Mouse (Mus musculus) megakaryocyte, embryonic 14.5 days (primary cell): ENCODE results near the gene Kif21a. TPM values are rescaled to one million over a fixed set of nuclear protein-coding genes. Genes with fewer than 3 reads are reported as not detected.

ENCODE experiments used
- H3K27me3 ChIP-seq: replicated peaks from 2 replicates; pipeline ENCODE3; 2012; ENCODE audit warnings: inconsistent platforms
- H3K36me3 ChIP-seq: replicated peaks from 2 replicates; pipeline ENCODE3; 2012; ENCODE audit warnings: low read length, inconsistent platforms, mixed read lengths
- H3K4me1 ChIP-seq: 2 replicates; pipeline ENCODE4 v1.6.1; 2012; ENCODE audit warnings: inconsistent platforms
- H3K4me3 ChIP-seq: replicated peaks from 2 replicates; pipeline ENCODE3; 2012; ENCODE audit warnings: moderate library complexity, mild to moderate bottlenecking, inconsistent platforms
- H3K9me3 ChIP-seq: 2 replicates; pipeline ENCODE4 v1.6.1; 2012; ENCODE audit warnings: inconsistent platforms
- FLI1 ChIP-seq: IDR thresholded peaks from 2 replicates; pipeline ENCODE4 v1.6.1; 2012; ENCODE audit warnings: low read length, inconsistent platforms, mixed read lengths
- GATA1 ChIP-seq: IDR thresholded peaks from 3 replicates; pipeline ENCODE4 v1.6.1; 2012; ENCODE audit warnings: mixed read lengths, low read length, inconsistent platforms, borderline replicate concordance
- polyA plus RNA-seq: library from polyadenylated mRNA; stranded (reverse); fragments of >175 nt; gene quantifications from 2 replicates; pipeline ENCODE4 v1.2.3, GENCODE M21; 2012; ENCODE audit warnings: low replicate concordance; ENCODE audit not compliant: insufficient read depth

Gene Kif21a
- polyA plus RNA-seq, 1 experiment: not detected

DNA sequence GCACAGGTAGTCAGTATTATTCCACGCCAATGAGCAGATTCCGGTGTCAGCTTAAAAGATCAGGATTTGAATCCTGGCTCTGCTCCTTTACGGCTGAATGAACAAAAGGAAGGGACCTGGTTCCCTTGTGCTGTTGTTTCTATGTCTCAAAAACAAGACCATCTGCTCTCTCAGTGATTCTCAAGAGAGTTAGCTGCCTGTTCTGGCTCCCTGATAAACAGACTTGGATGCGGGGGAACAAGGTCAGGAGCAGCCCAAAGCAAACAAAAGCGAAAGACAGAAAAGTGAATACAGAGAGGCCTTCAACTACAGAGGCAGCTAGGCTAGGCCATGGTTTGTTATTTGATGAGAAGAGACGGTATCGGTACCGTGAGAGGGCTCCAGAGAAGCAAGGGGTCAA, 27.5 kb downstream of the Kif21a start:
- no peaks in the 10 kb centered on the region for H3K27me3 ChIP-seq
- no peaks in the 10 kb centered on the region for H3K4me1 ChIP-seq
- H3K9me3 ChIP-seq: peaks cover 29% of the 10 kb centered on the region
- no peaks in the 10 kb centered on the region for H3K36me3 ChIP-seq
- TF ChIP-seq FLI1 (no peak), GATA1 (no peak)
- H3K4me3 ChIP-seq: no peak overlapping the region

DNA sequence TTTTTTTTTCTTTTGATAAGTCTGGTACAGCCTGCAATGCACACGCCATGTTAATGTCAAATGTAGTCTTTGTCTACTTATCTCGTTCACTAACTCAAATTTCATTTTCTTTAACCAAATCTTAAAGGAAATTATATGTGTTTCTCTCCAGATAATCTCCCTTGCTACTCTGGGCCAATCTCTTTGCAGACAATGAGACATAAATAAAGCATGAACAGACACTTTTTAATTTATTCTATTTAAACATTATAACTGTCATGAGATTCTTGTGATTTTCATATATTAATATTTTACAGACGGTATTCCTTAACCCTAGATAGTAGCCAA, 30.9 kb downstream of the Kif21a start:
- peaks cover 30% of the 10 kb centered on the region for H3K9me3 ChIP-seq
- no peaks in the 10 kb centered on the region for H3K27me3 ChIP-seq
- no peaks in the 10 kb centered on the region for H3K36me3 ChIP-seq
- TF ChIP-seq FLI1 (no peak), GATA1 (no peak)
- no peaks in the 10 kb centered on the region for H3K4me1 ChIP-seq
- H3K4me3 ChIP-seq: no peak overlapping the region

- Histone ChIP-seq H3K4me1 (no peaks in the 10 kb centered on the region), H3K4me3 (no peak overlapping the region), H3K27me3 (no peaks in the 10 kb centered on the region), H3K36me3 (no peaks in the 10 kb centered on the region), H3K9me3 (peaks cover 30% of the 10 kb centered on the region)
- TF ChIP-seq FLI1 (no peak), GATA1 (no peak)
These were observed 31.4 kb downstream of the Kif21a start for GRCm38 (mm10) chr15:91018161-91018860.

GRCm38 (mm10) chr15:91017261-91018160, 32.2 kb downstream of the Kif21a start:
- Histone ChIP-seq H3K27me3 (no peaks in the 10 kb centered on the region), H3K36me3 (no peaks in the 10 kb centered on the region), H3K4me3 (no peak overlapping the region), H3K9me3 (peaks cover 30% of the 10 kb centered on the region), H3K4me1 (no peaks in the 10 kb centered on the region)
- no peak for TF ChIP-seq GATA1
- TF ChIP-seq FLI1: no peak

- Histone ChIP-seq H3K4me1 (no peaks in the 10 kb centered on the region), H3K4me3 (no peak overlapping the region), H3K9me3 (peaks cover 22% of the 10 kb centered on the region), H3K36me3 (no peaks in the 10 kb centered on the region), H3K27me3 (no peaks in the 10 kb centered on the region)
- no peak for TF ChIP-seq FLI1
- TF ChIP-seq GATA1: no peak
These were observed 33.4 kb downstream of the Kif21a start for GRCm38 (mm10) chr15:91016366-91016765.

GRCm38 (mm10) chr15:91012793-91013580, 36.8 kb downstream of the Kif21a start:
- no peaks in the 10 kb centered on the region for H3K4me1 ChIP-seq
- H3K9me3 ChIP-seq: peaks cover 12% of the 10 kb centered on the region
- no peak for TF ChIP-seq FLI1
- TF ChIP-seq GATA1: no peak
- H3K4me3 ChIP-seq: no peak overlapping the region
- H3K36me3 ChIP-seq: no peaks in the 10 kb centered on the region
- H3K27me3 ChIP-seq: no peaks in the 10 kb centered on the region

GRCm38 (mm10) chr15:91010218-91010617, 39.5 kb downstream of the Kif21a start:
- Histone ChIP-seq H3K27me3 (no peaks in the 10 kb centered on the region), H3K36me3 (no peaks in the 10 kb centered on the region), H3K4me1 (no peaks in the 10 kb centered on the region), H3K9me3 (peaks cover 14% of the 10 kb centered on the region), H3K4me3 (no peak overlapping the region)
- TF ChIP-seq FLI1 (no peak), GATA1 (no peak)

DNA sequence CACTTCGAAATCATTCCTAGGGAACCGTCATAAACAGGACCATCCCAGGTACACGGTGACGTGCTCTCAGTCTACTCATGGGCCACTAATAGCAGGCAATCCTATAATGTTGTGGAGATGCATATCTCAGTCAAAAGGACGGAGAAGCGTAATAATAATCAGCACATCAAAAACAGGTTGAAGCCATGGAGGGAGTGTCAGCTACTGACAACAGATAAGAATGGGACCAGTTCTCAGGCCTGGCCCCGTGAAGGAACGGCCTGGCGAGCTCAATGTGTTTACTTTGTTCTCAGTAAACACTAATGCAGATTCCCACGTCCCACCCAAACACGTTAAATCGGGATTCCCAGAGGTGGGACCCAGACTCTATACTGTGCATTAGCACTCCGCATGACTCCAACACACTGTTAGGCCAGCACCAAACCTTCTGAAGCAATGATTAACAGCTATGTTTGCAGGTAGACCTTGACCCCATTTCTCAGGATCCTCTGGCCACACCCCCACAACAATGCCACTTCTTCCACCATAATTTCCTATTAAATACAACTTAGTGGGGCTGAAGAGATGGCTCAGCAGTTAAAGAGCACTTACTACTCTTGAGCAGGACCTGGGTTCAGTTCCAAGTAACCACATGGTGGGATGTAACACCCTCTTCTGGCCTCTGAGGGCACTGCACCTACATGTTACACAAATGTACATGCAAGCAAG, 42.5 kb downstream of the Kif21a start:
- no peak overlapping the region for H3K4me3 ChIP-seq
- H3K36me3 ChIP-seq: no peaks in the 10 kb centered on the region
- TF ChIP-seq FLI1 (no peak), GATA1 (no peak)
- H3K4me1 ChIP-seq: no peaks in the 10 kb centered on the region
- H3K27me3 ChIP-seq: no peaks in the 10 kb centered on the region
- peaks cover 18% of the 10 kb centered on the region for H3K9me3 ChIP-seq

GRCm38 (mm10) chr15:91004726-91005125, 45.0 kb downstream of the Kif21a start:
- Histone ChIP-seq H3K36me3 (no peaks in the 10 kb centered on the region), H3K9me3 (peaks cover 22% of the 10 kb centered on the region), H3K4me1 (no peaks in the 10 kb centered on the region), H3K27me3 (no peaks in the 10 kb centered on the region), H3K4me3 (no peak overlapping the region)
- no peak for TF ChIP-seq GATA1
- TF ChIP-seq FLI1: no peak
